Mouse (Mus musculus): ENCODE results near the gene Pde4b. TPM values are rescaled to one million over a fixed set of nuclear protein-coding genes. Genes with fewer than 3 reads are reported as not detected.

Pde4b gene
- total and polyA plus RNA-seq, 2 experiments, result 8.0 to 10.7 TPM

- H3K9ac ChIP-seq (ENCODE audit: low read depth, low read length), result no peak overlapping the region
- no peak for TF ChIP-seq CTCF (IDR thresholded peaks at IDR 0.05; ENCODE audit: low read depth, low read length)
- no peak for TF ChIP-seq POLR2A (IDR thresholded peaks at IDR 0.05; ENCODE audit: extremely low read depth, insufficient read depth, low read length)
- 91% methylated on average over 6 of the region's 6 CpGs for WGBS
- H3K4me3 ChIP-seq (ENCODE audit: insufficient read depth, low read depth, low read length), result no peak overlapping the region
- H3K27me3 ChIP-seq (ENCODE audit: control insufficient read depth, insufficient read depth, low read length), result no peaks in the 10 kb centered on the region
- no peak for DNase-seq (ENCODE audit: extremely low read depth, low read depth, low spot score)
- no peak overlapping the region for H3K27ac ChIP-seq (replicated peaks; ENCODE audit: insufficient read depth, low read depth, low read length)
- no peaks in the 10 kb centered on the region for H3K36me3 ChIP-seq (ENCODE audit: control insufficient read depth, insufficient read depth, low read length)
- no peaks in the 10 kb centered on the region for H3K79me2 ChIP-seq (ENCODE audit: control insufficient read depth, insufficient read depth, low read length)
- H3K4me1 ChIP-seq (ENCODE audit: control insufficient read depth, insufficient read depth, low read length), result no peaks in the 10 kb centered on the region
Measured at GRCm38 (mm10) chr4:102106771-102107170, 19.4 kb downstream of the Pde4b start.

- H3K4me3 ChIP-seq (ENCODE audit: insufficient read depth, low read depth, low read length), result no peak overlapping the region
- H3K79me2 ChIP-seq (ENCODE audit: control insufficient read depth, insufficient read depth, low read length), result no peaks in the 10 kb centered on the region
- no peak overlapping the region for H3K9ac ChIP-seq (ENCODE audit: low read depth, low read length)
- TF ChIP-seq POLR2A (IDR thresholded peaks at IDR 0.05; ENCODE audit: extremely low read depth, insufficient read depth, low read length) (no peak), CTCF (IDR thresholded peaks at IDR 0.05; ENCODE audit: low read depth, low read length) (no peak)
- H3K27me3 ChIP-seq (ENCODE audit: control insufficient read depth, insufficient read depth, low read length), result no peaks in the 10 kb centered on the region
- 97% methylated on average over 3 of the region's 3 CpGs for WGBS
- H3K36me3 ChIP-seq (ENCODE audit: control insufficient read depth, insufficient read depth, low read length), result no peaks in the 10 kb centered on the region
- H3K4me1 ChIP-seq (ENCODE audit: control insufficient read depth, insufficient read depth, low read length), result no peaks in the 10 kb centered on the region
- no peak overlapping the region for H3K27ac ChIP-seq (replicated peaks; ENCODE audit: insufficient read depth, low read depth, low read length)
- no peak for DNase-seq (ENCODE audit: extremely low read depth, low read depth, low spot score)
Measured at GRCm38 (mm10) chr4:102119454-102119853, 32.1 kb downstream of the Pde4b start.

- DNase-seq (ENCODE audit: extremely low read depth, low read depth, low spot score), result no peak
- WGBS, result 76% methylated on average over 3 of the region's 3 CpGs
- Histone ChIP-seq H3K79me2 (ENCODE audit: control insufficient read depth, insufficient read depth, low read length) (no peaks in the 10 kb centered on the region), H3K27ac (replicated peaks; ENCODE audit: insufficient read depth, low read depth, low read length) (no peak overlapping the region), H3K9ac (ENCODE audit: low read depth, low read length) (no peak overlapping the region), H3K36me3 (ENCODE audit: control insufficient read depth, insufficient read depth, low read length) (no peaks in the 10 kb centered on the region), H3K4me1 (ENCODE audit: control insufficient read depth, insufficient read depth, low read length) (no peaks in the 10 kb centered on the region), H3K4me3 (ENCODE audit: insufficient read depth, low read depth, low read length) (no peak overlapping the region), H3K27me3 (ENCODE audit: control insufficient read depth, insufficient read depth, low read length) (no peaks in the 10 kb centered on the region)
- TF ChIP-seq POLR2A (IDR thresholded peaks at IDR 0.05; ENCODE audit: extremely low read depth, insufficient read depth, low read length) (no peak), CTCF (IDR thresholded peaks at IDR 0.05; ENCODE audit: low read depth, low read length) (no peak)
Measured at GRCm38 (mm10) chr4:102136366-102136849, 49.1 kb downstream of the Pde4b start.

GRCm38 (mm10) chr4:102138346-102138745 is 51.0 kb downstream of the Pde4b start:
- no peak overlapping the region for H3K9ac ChIP-seq (ENCODE audit: low read depth, low read length)
- no peaks in the 10 kb centered on the region for H3K27me3 ChIP-seq (ENCODE audit: control insufficient read depth, insufficient read depth, low read length)
- 67% methylated on average over 4 of the region's 4 CpGs for WGBS
- H3K79me2 ChIP-seq (ENCODE audit: control insufficient read depth, insufficient read depth, low read length), result no peaks in the 10 kb centered on the region
- H3K36me3 ChIP-seq (ENCODE audit: control insufficient read depth, insufficient read depth, low read length), result no peaks in the 10 kb centered on the region
- no peaks in the 10 kb centered on the region for H3K4me1 ChIP-seq (ENCODE audit: control insufficient read depth, insufficient read depth, low read length)
- no peak for DNase-seq (ENCODE audit: extremely low read depth, low read depth, low spot score)
- no peak overlapping the region for H3K27ac ChIP-seq (replicated peaks; ENCODE audit: insufficient read depth, low read depth, low read length)
- TF ChIP-seq CTCF (IDR thresholded peaks at IDR 0.05; ENCODE audit: low read depth, low read length) (no peak), POLR2A (IDR thresholded peaks at IDR 0.05; ENCODE audit: extremely low read depth, insufficient read depth, low read length) (no peak)
- H3K4me3 ChIP-seq (ENCODE audit: insufficient read depth, low read depth, low read length), result no peak overlapping the region

GRCm38 (mm10) chr4:102141241-102141640 is 53.9 kb downstream of the Pde4b start:
- Histone ChIP-seq H3K9ac (ENCODE audit: low read depth, low read length) (no peak overlapping the region), H3K79me2 (ENCODE audit: control insufficient read depth, insufficient read depth, low read length) (no peaks in the 10 kb centered on the region), H3K27ac (replicated peaks; ENCODE audit: insufficient read depth, low read depth, low read length) (no peak overlapping the region), H3K36me3 (ENCODE audit: control insufficient read depth, insufficient read depth, low read length) (no peaks in the 10 kb centered on the region), H3K4me1 (ENCODE audit: control insufficient read depth, insufficient read depth, low read length) (no peaks in the 10 kb centered on the region), H3K4me3 (ENCODE audit: insufficient read depth, low read depth, low read length) (no peak overlapping the region), H3K27me3 (ENCODE audit: control insufficient read depth, insufficient read depth, low read length) (no peaks in the 10 kb centered on the region)
- WGBS, result 95% methylated on average over 3 of the region's 3 CpGs
- TF ChIP-seq CTCF (IDR thresholded peaks at IDR 0.05; ENCODE audit: low read depth, low read length) (no peak), POLR2A (IDR thresholded peaks at IDR 0.05; ENCODE audit: extremely low read depth, insufficient read depth, low read length) (no peak)
- DNase-seq (ENCODE audit: extremely low read depth, low read depth, low spot score), result no peak

GRCm38 (mm10) chr4:102148766-102149165 is 61.4 kb downstream of the Pde4b start:
- H3K27ac ChIP-seq (replicated peaks; ENCODE audit: insufficient read depth, low read depth, low read length), result no peak overlapping the region
- no peaks in the 10 kb centered on the region for H3K4me1 ChIP-seq (ENCODE audit: control insufficient read depth, insufficient read depth, low read length)
- no peak overlapping the region for H3K9ac ChIP-seq (ENCODE audit: low read depth, low read length)
- TF ChIP-seq CTCF (IDR thresholded peaks at IDR 0.05; ENCODE audit: low read depth, low read length), result no peak
- no peak for TF ChIP-seq POLR2A (IDR thresholded peaks at IDR 0.05; ENCODE audit: extremely low read depth, insufficient read depth, low read length)
- 88% methylated on average over 4 of the region's 4 CpGs for WGBS
- H3K4me3 ChIP-seq (ENCODE audit: insufficient read depth, low read depth, low read length), result no peak overlapping the region
- H3K79me2 ChIP-seq (ENCODE audit: control insufficient read depth, insufficient read depth, low read length), result no peaks in the 10 kb centered on the region
- H3K27me3 ChIP-seq (ENCODE audit: control insufficient read depth, insufficient read depth, low read length), result no peaks in the 10 kb centered on the region
- H3K36me3 ChIP-seq (ENCODE audit: control insufficient read depth, insufficient read depth, low read length), result no peaks in the 10 kb centered on the region
- no peak for DNase-seq (ENCODE audit: extremely low read depth, low read depth, low spot score)
